Mouse (Mus musculus): ENCODE measurements around the gene Chst15. TPM values are rescaled to one million over a fixed set of nuclear protein-coding genes. Genes with fewer than 3 reads are reported as not detected.

Chst15 gene
- total RNA-seq, 2 experiments from 2014 or later, result 7.8 to 9.5 TPM

GRCm38 (mm10) chr7:132272984-132273383 is 44.0 kb downstream of the Chst15 start:
- intact Hi-C loops (cut with DNase I), result no loop called here
- no peak for DNase-seq (ENCODE audit: low spot score)

GRCm38 (mm10) chr7:132270364-132270763 is 46.7 kb downstream of the Chst15 start:
- intact Hi-C loops (cut with DNase I), result no loop called here
- no peak for DNase-seq (ENCODE audit: low spot score)

GRCm38 (mm10) chr7:132269661-132270060 is 47.4 kb downstream of the Chst15 start:
- intact Hi-C loops (cut with DNase I), result no loop called here
- DNase-seq (ENCODE audit: low spot score), result no peak

- intact Hi-C loops (cut with DNase I), result no loop called here
Observed at GRCm38 (mm10) chr7:132267721-132268498, 49.1 kb downstream of the Chst15 start.

GRCm38 (mm10) chr7:132264763-132265162 is 52.3 kb downstream of the Chst15 start:
- intact Hi-C loops (cut with DNase I), result no loop called here
- no peak for DNase-seq (ENCODE audit: low spot score)

More at GRCm38 (mm10) chr7:132267721-132268498, 49.1 kb downstream of the Chst15 start:
- no peak for DNase-seq (ENCODE audit: low spot score)

- intact Hi-C loops (cut with DNase I), result no loop called here
- no peak for DNase-seq (ENCODE audit: low spot score)
Observed at GRCm38 (mm10) chr7:132263186-132263585, 53.8 kb downstream of the Chst15 start.

- intact Hi-C loops (cut with DNase I), result no loop called here
- no peak for DNase-seq (ENCODE audit: low spot score)
Observed at GRCm38 (mm10) chr7:132262696-132263095, 54.3 kb downstream of the Chst15 start.

- DNase-seq (ENCODE audit: low spot score), result no peak
Observed at GRCm38 (mm10) chr7:132261885-132262284, 55.1 kb downstream of the Chst15 start.

GRCm38 (mm10) chr7:132260632-132261031 is 56.4 kb downstream of the Chst15 start:
- DNase-seq (ENCODE audit: low spot score), result no peak
- intact Hi-C loops (cut with DNase I), result no loop called here

More at GRCm38 (mm10) chr7:132261885-132262284, 55.1 kb downstream of the Chst15 start:
- intact Hi-C loops (cut with DNase I), result no loop called here

GRCm38 (mm10) chr7:132258817-132259216 is 58.2 kb downstream of the Chst15 start:
- intact Hi-C loops (cut with DNase I), result no loop called here
- no peak for DNase-seq (ENCODE audit: low spot score)

- intact Hi-C loops (cut with DNase I), result no loop called here
- no peak for DNase-seq (ENCODE audit: low spot score)
Observed at GRCm38 (mm10) chr7:132258216-132258615, 58.8 kb downstream of the Chst15 start.

- intact Hi-C loops (cut with DNase I), result no loop called here
- DNase-seq (ENCODE audit: low spot score), result no peak
Observed at GRCm38 (mm10) chr7:132253513-132253912, 63.5 kb downstream of the Chst15 start.

GRCm38 (mm10) chr7:132253078-132253477 is 64.0 kb downstream of the Chst15 start:
- intact Hi-C loops (cut with DNase I), result no loop called here
- DNase-seq (ENCODE audit: low spot score), result no peak

GRCm38 (mm10) chr7:132249563-132250119 is 67.4 kb downstream of the Chst15 start:
- no peak for DNase-seq (ENCODE audit: low spot score)
- intact Hi-C loops (cut with DNase I), result no loop called here

GRCm38 (mm10) chr7:132247567-132247966 is 69.5 kb downstream of the Chst15 start:
- intact Hi-C loops (cut with DNase I), result no loop called here

GRCm38 (mm10) chr7:132247091-132247490 is 69.9 kb downstream of the Chst15 start:
- no peak for DNase-seq (ENCODE audit: low spot score)
- intact Hi-C loops (cut with DNase I), result no loop called here

More at GRCm38 (mm10) chr7:132247567-132247966, 69.5 kb downstream of the Chst15 start:
- DNase-seq (ENCODE audit: low spot score), result no peak

GRCm38 (mm10) chr7:132245730-132246129 is 71.3 kb downstream of the Chst15 start:
- intact Hi-C loops (cut with DNase I), result loop anchor here (2.0 kb wide), 1 partner anchor 39 kb away; no protein-coding TSS in a partner anchor
- peak; percentile 21 for DNase-seq (ENCODE audit: low spot score)

- intact Hi-C loops (cut with DNase I), result loop anchor here (2.0 kb wide), 1 partner anchor 40 kb away; no protein-coding TSS in a partner anchor
- no peak for DNase-seq (ENCODE audit: low spot score)
Observed at GRCm38 (mm10) chr7:132244637-132245036, 72.4 kb downstream of the Chst15 start.

- no peak for DNase-seq (ENCODE audit: low spot score)
- intact Hi-C loops (cut with DNase I), result no loop called here
Observed at GRCm38 (mm10) chr7:132243225-132243624, 73.8 kb downstream of the Chst15 start.

- DNase-seq (ENCODE audit: low spot score), result no peak
- intact Hi-C loops (cut with DNase I), result no loop called here
Observed at GRCm38 (mm10) chr7:132242617-132243141, 74.3 kb downstream of the Chst15 start.

GRCm38 (mm10) chr7:132238921-132239320 is 78.1 kb downstream of the Chst15 start:
- intact Hi-C loops (cut with DNase I), result no loop called here
- DNase-seq (ENCODE audit: low spot score), result no peak

Measured in heart, postnatal 25 days (tissue).